Mouse (Mus musculus) T-helper 1 cell (primary cell): ENCODE data around the gene Ralgps1.
"Not testable (repeated sequence)": the region's sequence is repeated elsewhere in the genome, so short reads cannot be mapped to it uniquely, and the experiment has no call there.

ENCODE experiments used
- in situ Hi-C: fragments of 300-600 bp; cut with MboI, MseI; formaldehyde crosslinking; loops from one replicate; pipeline ENCODE4 v1.15.1; 2025; ENCODE audit warnings: high pct_unique_total_duplicates

Gene Ralgps1

GRCm38 (mm10) chr2:33137244-33137643 is 234.0 kb downstream of the Ralgps1 start:
- in situ Hi-C loops, result loop anchor here (10.0 kb wide), 1 partner anchor 1768 kb away; no protein-coding TSS in a partner anchor

GRCm38 (mm10) chr2:33136366-33136765 is 234.9 kb downstream of the Ralgps1 start:
- in situ Hi-C loops, result loop anchor here (10.0 kb wide), 1 partner anchor 1768 kb away; no protein-coding TSS in a partner anchor

- in situ Hi-C loops, result loop anchor here (5.0 to 10.0 kb wide), 2 partner anchors 148 to 1770 kb away; no protein-coding TSS in a partner anchor
Measured at GRCm38 (mm10) chr2:33134766-33135490, 236.4 kb downstream of the Ralgps1 start.

- in situ Hi-C loops, result loop anchor here (5.0 to 10.0 kb wide), 2 partner anchors 145 to 1772 kb away; no protein-coding TSS in a partner anchor
Measured at GRCm38 (mm10) chr2:33132306-33132705, 239.0 kb downstream of the Ralgps1 start.

GRCm38 (mm10) chr2:33131500-33132092 is 239.7 kb downstream of the Ralgps1 start, which contains the start of gene Garnl3:
Gene Garnl3 (minus strand): TSS chr2:33131654.
- in situ Hi-C loops, result loop anchor here (5.0 to 10.0 kb wide), 2 partner anchors 144 to 1773 kb away; no protein-coding TSS in a partner anchor

GRCm38 (mm10) chr2:33130526-33131483 is 240.5 kb downstream of the Ralgps1 start:
- in situ Hi-C loops, result loop anchor here (5.0 to 10.0 kb wide), 2 partner anchors 144 to 1774 kb away; no protein-coding TSS in a partner anchor

GRCm38 (mm10) chr2:33130141-33130525 is 241.2 kb downstream of the Ralgps1 start:
- in situ Hi-C loops, result loop anchor here (5.0 to 10.0 kb wide), 2 partner anchors 143 to 1775 kb away; no protein-coding TSS in a partner anchor

- in situ Hi-C loops, result loop anchor here (5.0 to 10.0 kb wide), 2 partner anchors 142 to 1775 kb away; no protein-coding TSS in a partner anchor
Measured at GRCm38 (mm10) chr2:33129696-33130095, 241.6 kb downstream of the Ralgps1 start.

- in situ Hi-C loops, result no loop called here
Measured at GRCm38 (mm10) chr2:33129005-33129404, 242.3 kb downstream of the Ralgps1 start.

- in situ Hi-C loops, result no loop called here
Measured at GRCm38 (mm10) chr2:33127271-33127670, 244.0 kb downstream of the Ralgps1 start.

- in situ Hi-C loops, result no loop called here
Measured at GRCm38 (mm10) chr2:33122856-33123255, 248.4 kb downstream of the Ralgps1 start.

GRCm38 (mm10) chr2:33100536-33100935 is 270.8 kb downstream of the Ralgps1 start:
- in situ Hi-C loops, result no loop called here

- in situ Hi-C loops, result not testable (repeated sequence)
Measured at GRCm38 (mm10) chr2:33097326-33097725, 274.0 kb downstream of the Ralgps1 start.

- in situ Hi-C loops, result no loop called here
Measured at GRCm38 (mm10) chr2:33095221-33095671, 276.0 kb downstream of the Ralgps1 start.

GRCm38 (mm10) chr2:33090620-33091520 is 280.4 kb downstream of the Ralgps1 start:
- in situ Hi-C loops, result no loop called here

- in situ Hi-C loops, result not testable (repeated sequence)
Measured at GRCm38 (mm10) chr2:33090033-33090400, 281.3 kb downstream of the Ralgps1 start.

- in situ Hi-C loops, result no loop called here
Measured at GRCm38 (mm10) chr2:33089356-33090032, 281.8 kb downstream of the Ralgps1 start.

GRCm38 (mm10) chr2:33086671-33087363 is 284.5 kb downstream of the Ralgps1 start:
- in situ Hi-C loops, result no loop called here

- in situ Hi-C loops, result no loop called here
Measured at GRCm38 (mm10) chr2:33086016-33086596, 285.2 kb downstream of the Ralgps1 start.
